Mouse (Mus musculus) splenic B cell, adult 2 months (primary cell): ENCODE results near the gene Bcor.

ENCODE experiments used
- DNase-seq: peaks from one replicate; pipeline ENCODE4 v3.0.0-alpha.2; 2011; ENCODE audit warnings: low read depth, low spot score
- H3K27me3 ChIP-seq: 2 replicates; pipeline ENCODE4 v1.6.1; 2012; ENCODE audit warnings: mild to moderate bottlenecking, low read length, moderate library complexity, mixed read lengths; ENCODE audit not compliant: control insufficient read depth, poor library complexity, insufficient read depth, severe bottlenecking
- H3K36me3 ChIP-seq: 2 replicates; pipeline ENCODE4 v1.6.1; 2012; ENCODE audit warnings: mild to moderate bottlenecking, low read length, moderate library complexity, mixed read lengths; ENCODE audit not compliant: control insufficient read depth, poor library complexity, insufficient read depth, severe bottlenecking

The Bcor gene

GRCm38 (mm10) chrX:11993641-11994419 is 166.3 kb downstream of the Bcor start:
- no peaks in the 10 kb centered on the region for H3K36me3 ChIP-seq
- DNase-seq = no peak
- H3K27me3 ChIP-seq = no peaks in the 10 kb centered on the region

GRCm38 (mm10) chrX:11989471-11989870 is 170.7 kb downstream of the Bcor start:
- Histone ChIP-seq H3K36me3 (no peaks in the 10 kb centered on the region), H3K27me3 (no peaks in the 10 kb centered on the region)
- no peak for DNase-seq

GRCm38 (mm10) chrX:11988191-11988896 is 171.8 kb downstream of the Bcor start:
- no peak for DNase-seq
- Histone ChIP-seq H3K36me3 (no peaks in the 10 kb centered on the region), H3K27me3 (no peaks in the 10 kb centered on the region)

GRCm38 (mm10) chrX:11987602-11988001 is 172.6 kb downstream of the Bcor start:
- Histone ChIP-seq H3K36me3 (no peaks in the 10 kb centered on the region), H3K27me3 (no peaks in the 10 kb centered on the region)
- no peak for DNase-seq
